Mouse (Mus musculus) ES-CJ7 (cell line): ENCODE measurements around the gene Dbp.

Experiments
- DNase-seq: peaks from one replicate; pipeline ENCODE4 v3.0.0; 2011; ENCODE audit warnings: low read depth, low spot score

The Dbp gene

GRCm38 (mm10) chr7:45693921-45694591 is 10.8 kb upstream of the Dbp start, which contains the start of gene Sec1:
Gene Sec1 (minus strand): TSS chr7:45694402.
- peak; percentile 73 for DNase-seq

- DNase-seq = no peak
Measured at GRCm38 (mm10) chr7:45695098-45695497, 9.8 kb upstream of the Dbp start.

- DNase-seq = no peak
Measured at GRCm38 (mm10) chr7:45697894-45698293, 7.0 kb upstream of the Dbp start.

- no peak for DNase-seq
Measured at GRCm38 (mm10) chr7:45699523-45700141, 5.3 kb upstream of the Dbp start, which contains the start of gene Car11. Gene Car11 (plus strand): TSS chr7:45699843.

GRCm38 (mm10) chr7:45700301-45701015 is 4.4 kb upstream of the Dbp start:
- peak; percentile 87 for DNase-seq

- DNase-seq = no peak
Measured at GRCm38 (mm10) chr7:45701072-45701471, 3.8 kb upstream of the Dbp start.

- DNase-seq = no peak
Measured at GRCm38 (mm10) chr7:45701607-45702006, 3.3 kb upstream of the Dbp start.

- no peak for DNase-seq
Measured at GRCm38 (mm10) chr7:45702316-45702715, 2.6 kb upstream of the Dbp start.

GRCm38 (mm10) chr7:45702809-45703520 is 1.9 kb upstream of the Dbp start:
- DNase-seq = no peak

GRCm38 (mm10) chr7:45703521-45704033 is 1.3 kb upstream of the Dbp start:
- no peak for DNase-seq

- peak; percentile 69 for DNase-seq
Measured at GRCm38 (mm10) chr7:45704046-45704559, 785 bp upstream of the Dbp start.

GRCm38 (mm10) chr7:45705443-45705864 is 566 bp downstream of the Dbp start:
- DNase-seq = no peak

GRCm38 (mm10) chr7:45705873-45706281 is 989 bp downstream of the Dbp start:
- peak; percentile 79 for DNase-seq

GRCm38 (mm10) chr7:45706721-45707241 is 1.9 kb downstream of the Dbp start:
- peak; percentile 75 for DNase-seq

GRCm38 (mm10) chr7:45707375-45707967 is 2.6 kb downstream of the Dbp start:
- DNase-seq = peak; percentile 95

- peak; percentile 61 for DNase-seq
Measured at GRCm38 (mm10) chr7:45708221-45708761, 3.4 kb downstream of the Dbp start.

GRCm38 (mm10) chr7:45709036-45709435 is 4.1 kb downstream of the Dbp start:
- DNase-seq = peak; percentile 85

- DNase-seq = no peak
Measured at GRCm38 (mm10) chr7:45709677-45710355, 4.9 kb downstream of the Dbp start.

- no peak for DNase-seq
Measured at GRCm38 (mm10) chr7:45710477-45711191, 5.7 kb downstream of the Dbp start.
